Mouse (Mus musculus): Measurements from ENCODE around the gene Rex1bd. TPM values are rescaled to one million over a fixed set of nuclear protein-coding genes. Genes with fewer than 3 reads are reported as not detected.

The Rex1bd gene
- total RNA-seq, 1 experiment from 2014 or later = 50.1 TPM

DNA sequence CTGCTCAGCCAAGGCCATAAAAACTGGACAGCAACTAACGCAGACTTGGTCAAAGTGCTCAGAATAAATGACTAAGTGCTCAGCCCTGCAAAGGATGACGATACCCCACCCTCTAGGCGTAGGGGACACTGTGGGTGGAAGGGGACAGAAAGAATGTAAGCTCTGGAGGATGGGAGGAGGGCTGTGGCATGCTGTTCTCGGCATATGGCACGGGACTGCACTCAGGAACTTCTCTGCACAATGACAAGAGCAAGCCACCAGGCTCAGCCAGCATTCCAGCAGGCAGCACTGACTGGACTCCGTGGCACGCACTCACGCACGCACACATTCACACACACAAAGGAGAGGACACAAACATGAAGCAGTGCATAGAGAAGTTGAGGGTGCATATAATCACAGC is 45.9 kb downstream of the Rex1bd start:
- no peak for ATAC-seq (replicated peaks; ENCODE audit: low read depth, poor library complexity, severe bottlenecking)

DNA sequence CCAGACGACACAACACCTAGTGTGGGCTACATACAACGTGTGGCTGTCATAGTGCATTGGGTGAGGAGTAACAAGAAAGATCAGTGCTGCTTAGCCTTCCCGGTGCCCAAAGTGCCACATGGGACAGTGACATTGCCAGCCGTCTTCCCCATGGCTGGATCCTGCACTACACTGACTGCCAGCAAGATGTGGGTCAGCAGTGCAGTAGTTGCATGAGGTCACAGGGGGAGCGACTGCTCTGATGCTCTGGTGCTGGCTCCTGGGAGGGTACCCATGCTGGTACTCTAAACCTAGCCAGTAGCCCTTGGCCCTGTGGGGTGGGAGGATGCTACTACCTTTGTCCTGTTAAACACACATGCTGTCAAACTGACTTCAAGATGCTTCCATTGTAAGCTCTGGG is 46.4 kb downstream of the Rex1bd start:
- ATAC-seq (replicated peaks; ENCODE audit: low read depth, poor library complexity, severe bottlenecking) = no peak

DNA sequence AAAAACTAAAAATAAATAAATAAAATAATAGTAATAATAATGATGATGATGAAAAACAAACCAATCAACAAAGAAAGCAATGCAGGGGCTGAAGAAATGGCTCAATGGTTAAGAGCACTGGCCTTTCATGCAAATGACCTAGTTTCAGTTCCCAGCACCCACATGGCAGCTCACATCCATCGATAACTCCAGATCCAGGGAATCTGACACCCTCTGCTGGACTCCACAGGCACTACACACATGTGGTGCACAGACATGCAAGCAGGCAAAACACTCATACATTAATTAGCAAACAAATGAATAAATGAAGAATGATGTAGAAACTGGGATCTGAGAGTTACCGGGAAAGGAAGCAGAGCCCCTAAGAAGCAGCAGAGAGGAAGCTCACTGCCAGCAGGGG is 46.9 kb downstream of the Rex1bd start:
- no peak for ATAC-seq (replicated peaks; ENCODE audit: low read depth, poor library complexity, severe bottlenecking)

DNA sequence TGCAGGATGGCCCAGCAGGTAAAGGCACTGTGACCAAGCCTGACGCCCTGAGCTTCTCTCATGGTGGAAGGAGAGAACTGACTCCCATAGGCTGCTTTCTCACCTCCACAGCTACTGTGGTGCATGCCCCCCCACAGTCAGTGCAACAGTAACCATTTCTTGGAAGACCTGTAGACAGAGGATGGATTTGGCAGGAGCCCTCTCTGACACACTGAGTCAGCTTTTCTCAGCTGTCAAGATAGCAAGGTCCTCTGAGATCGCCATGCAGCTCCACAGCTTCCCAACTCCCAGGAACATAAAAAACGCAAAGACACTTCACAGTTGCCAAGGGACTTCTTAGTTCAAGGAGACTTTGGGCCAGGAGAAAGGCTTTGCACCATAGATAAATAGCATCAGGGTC is 48.1 kb downstream of the Rex1bd start:
- no peak for ATAC-seq (replicated peaks; ENCODE audit: low read depth, poor library complexity, severe bottlenecking)

DNA sequence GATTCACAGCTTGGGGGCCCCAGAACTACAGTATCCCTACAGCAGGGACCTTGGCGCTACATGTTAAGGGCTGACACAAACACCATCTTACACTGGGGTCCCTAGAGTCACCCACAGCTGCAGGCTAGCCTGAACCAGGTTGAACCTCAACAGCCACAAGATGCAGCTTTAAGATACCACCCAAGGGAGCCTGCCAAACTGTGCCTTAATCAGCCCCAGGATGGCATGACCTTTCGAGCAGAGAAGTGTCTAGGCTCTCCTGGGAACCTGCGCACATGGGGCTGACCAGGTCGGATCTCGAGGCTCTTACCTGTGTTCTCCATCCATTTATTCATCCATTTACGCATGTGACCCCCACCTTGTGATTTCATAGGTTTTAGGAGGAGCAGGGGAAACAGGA is 48.7 kb downstream of the Rex1bd start:
- ATAC-seq (replicated peaks; ENCODE audit: low read depth, poor library complexity, severe bottlenecking) = no peak

DNA sequence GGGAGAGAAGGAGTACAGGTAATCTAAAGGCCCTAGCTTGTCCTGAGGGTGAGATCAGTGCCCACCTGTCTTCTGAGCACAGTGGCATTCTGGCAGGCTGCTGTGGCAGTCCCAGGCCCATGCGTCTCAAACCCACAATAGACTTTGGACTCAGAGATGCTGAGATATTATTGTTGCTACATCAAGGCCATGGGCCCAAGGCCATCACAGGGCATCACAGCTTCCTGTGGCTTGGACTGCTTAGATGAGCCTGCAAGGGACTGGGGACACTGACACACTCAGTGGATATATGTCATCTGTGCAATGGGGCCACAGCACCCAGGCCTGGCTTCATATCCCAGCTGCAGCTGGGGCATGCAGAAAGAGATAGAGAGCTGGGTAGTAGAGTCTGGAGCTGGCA is 49.6 kb downstream of the Rex1bd start:
- no peak for ATAC-seq (replicated peaks; ENCODE audit: low read depth, poor library complexity, severe bottlenecking)

Other genes with a start within 250 kb of the Rex1bd start
- gene Homer3, start 223.9 kb downstream of the Rex1bd start, total RNA-seq (2017) = 11.8 and 12.0 TPM in 2 replicates
- gene Ddx49, start 204.3 kb downstream of the Rex1bd start, total RNA-seq (2017) = 162 and 168 TPM in 2 replicates
- gene Cope, start 204.2 kb downstream of the Rex1bd start, total RNA-seq (2017) = 72.8 and 104 TPM in 2 replicates
- not detected in 2 replicates for gene Cers1, start 191.0 kb downstream of the Rex1bd start, total RNA-seq (2017)
- not detected in 2 replicates for gene Gdf1, start 176.9 kb downstream of the Rex1bd start, total RNA-seq (2017)
- 31.9 and 36.7 TPM in 2 replicates for gene Upf1, start 153.5 kb downstream of the Rex1bd start, total RNA-seq (2017)
- gene Comp, start 133.2 kb downstream of the Rex1bd start, total RNA-seq (2017) = 0.27 TPM in 1 of 2 replicates, not detected in the other
- gene Crtc1, start 67.2 kb downstream of the Rex1bd start, total RNA-seq (2017) = 1.1 and 8.9 TPM in 2 replicates
- 5.9 and 10.6 TPM in 2 replicates for gene Klhl26, start 29.8 kb downstream of the Rex1bd start, total RNA-seq (2017)
- not detected in 2 replicates for gene Tmem59l, start 19.4 kb downstream of the Rex1bd start, total RNA-seq (2017)
- gene Crlf1, start 13.6 kb downstream of the Rex1bd start, total RNA-seq (2017) = not detected in 2 replicates
- 3,128 and 4,626 TPM in 2 replicates for gene Uba52, start 4.0 kb upstream of the Rex1bd start, total RNA-seq (2017)
- gene Fkbp8, start 21.0 kb upstream of the Rex1bd start, total RNA-seq (2017) = 95.9 and 128 TPM in 2 replicates
- 70.8 and 71.1 TPM in 2 replicates for gene Kxd1, start 21.2 kb upstream of the Rex1bd start, total RNA-seq (2017)
- 8.1 and 10.5 TPM in 2 replicates for gene Ell, start 32.7 kb upstream of the Rex1bd start, total RNA-seq (2017)
- gene Isyna1, start 87.6 kb upstream of the Rex1bd start, total RNA-seq (2017) = 35.0 and 43.9 TPM in 2 replicates
- gene Ssbp4, start 102.1 kb upstream of the Rex1bd start, total RNA-seq (2017) = 43.8 and 58.4 TPM in 2 replicates
- gene Lrrc25, start 109.4 kb upstream of the Rex1bd start, total RNA-seq (2017) = 1.6 and 2.6 TPM in 2 replicates
- 0.29 TPM in 1 of 2 replicates, not detected in the other for gene Gdf15, start 125.7 kb upstream of the Rex1bd start, total RNA-seq (2017)
- gene Pgpep1, start 153.6 kb upstream of the Rex1bd start, total RNA-seq (2017) = 3.2 and 3.6 TPM in 2 replicates
- 129 and 163 TPM in 2 replicates for gene Lsm4, start 166.5 kb upstream of the Rex1bd start, total RNA-seq (2017)
- 54.4 and 58.2 TPM in 2 replicates for gene Jund, start 192.2 kb upstream of the Rex1bd start, total RNA-seq (2017)
- 0.05 TPM in 1 of 2 replicates, not detected in the other for gene Iqcn, start 196.7 kb upstream of the Rex1bd start, total RNA-seq (2017)
- gene Gm3336, start 211.8 kb upstream of the Rex1bd start, total RNA-seq (2017) = not detected in 2 replicates
- gene Pde4c, start 217.0 kb upstream of the Rex1bd start, total RNA-seq (2017) = 0.09 TPM in 1 of 2 replicates, not detected in the other
- 1.5 and 4.2 TPM in 2 replicates for gene Rab3a, start 247.9 kb upstream of the Rex1bd start, total RNA-seq (2017)